Comparison of ENCODE assay signal across 12 mouse cellular contexts in genomic region chr7:83856353-83857207, GRCm38 (mm10). TPM values are rescaled to one million over a fixed set of nuclear protein-coding genes. Genes with fewer than 3 reads are reported as not detected.
DNase-seq lines count a peak whose midpoint lies in the region; ATAC-seq lines count a peak whose summit lies in the region.
"Had no signal": no experiment of that assay in that cellular context is flagged by ENCODE, and none has a peak within 500 bp of the region (broad histone marks: within the 10 kb centered on the region; RNA-seq: fewer than 3 reads in every experiment).

No protein-coding gene starts in this region.

- no peak overlapping the region for H3K4me2 ChIP-seq in heart, embryonic 11.5 days
- no peak overlapping the region for H3K4me2 ChIP-seq in kidney, embryonic 16.5 days (replicated peaks; ENCODE audit: low read depth, low read length)
- H3K4me2 ChIP-seq: embryonic facial prominence, embryonic 15.5 days; limb, embryonic 15.5 days had no signal

- no peak overlapping the region for H3K4me3 ChIP-seq in heart, embryonic 11.5 days (ENCODE audit: low read depth, low read length)
- no peak overlapping the region for H3K4me3 ChIP-seq in kidney, embryonic 16.5 days (ENCODE audit: low read length)
- H3K4me3 ChIP-seq: embryonic facial prominence, embryonic 15.5 days; limb, embryonic 15.5 days had no signal

- WGBS in heart, embryonic 11.5 days (ENCODE audit: insufficient replicate concordance): 61% methylated on average over 9 of the region's 9 CpGs
- 68% methylated on average over 9 of the region's 9 CpGs for WGBS in kidney, embryonic 16.5 days

- DNase-seq in heart, adult 11 months: peak; percentile 91
- DNase-seq in fibroblast of lung, adult 2 months (ENCODE audit: low read depth): peak; percentile 52
- DNase-seq in heart, postnatal 25 days (ENCODE audit: low spot score): peak; percentile 12
- DNase-seq in lung, postnatal 25 days (ENCODE audit: low spot score): peak; percentile 70
- no peak for DNase-seq in frontal cortex, postnatal 10 days (ENCODE audit: low spot score in 2 of 2)
- no peak for DNase-seq in embryo, embryonic 9.5 days (ENCODE audit: extremely low spot score)
- DNase-seq: adrenal gland, postnatal 36 days; thymus, adult 2 months had no signal

- no peak overlapping the region for H3K9ac ChIP-seq in heart, embryonic 11.5 days (ENCODE audit: low read depth, low read length)
- no peak overlapping the region for H3K9ac ChIP-seq in kidney, embryonic 16.5 days (replicated peaks; ENCODE audit: low read length)
- H3K9ac ChIP-seq: embryonic facial prominence, embryonic 15.5 days; limb, embryonic 15.5 days had no signal

- H3K36me3 ChIP-seq in heart, embryonic 11.5 days (ENCODE audit: control insufficient read depth, insufficient read depth, low read length): no peaks in the 10 kb centered on the region
- H3K36me3 ChIP-seq in kidney, embryonic 16.5 days (ENCODE audit: insufficient read depth, low read length): no peaks in the 10 kb centered on the region
- H3K36me3 ChIP-seq: embryonic facial prominence, embryonic 15.5 days; limb, embryonic 15.5 days had no signal

- no peak overlapping the region for H3K27ac ChIP-seq in heart, embryonic 11.5 days (ENCODE audit: low read depth, low read length)
- H3K27ac ChIP-seq in kidney, embryonic 16.5 days (ENCODE audit: low read length): no peak overlapping the region
- H3K27ac ChIP-seq: embryonic facial prominence, embryonic 15.5 days; limb, embryonic 15.5 days had no signal

- H3K27me3 ChIP-seq in heart, embryonic 11.5 days (ENCODE audit: control insufficient read depth, insufficient read depth, low read length): no peaks in the 10 kb centered on the region
- no peaks in the 10 kb centered on the region for H3K27me3 ChIP-seq in kidney, embryonic 16.5 days (ENCODE audit: insufficient read depth, low read length)
- H3K27me3 ChIP-seq: embryonic facial prominence, embryonic 15.5 days; limb, embryonic 15.5 days had no signal

- peaks cover 5% of the 10 kb centered on the region; the same call in 1 of the 2 replicates for H3K4me1 ChIP-seq in heart, embryonic 11.5 days (ENCODE audit: control insufficient read depth, insufficient read depth, low read length)
- H3K4me1 ChIP-seq in kidney, embryonic 16.5 days (ENCODE audit: insufficient read depth, low read length): no peaks in the 10 kb centered on the region

- intact Hi-C loops in heart, postnatal 25 days (cut with DNase I): no loop called here

- ATAC-seq in heart, embryonic 11.5 days (replicated peaks; ENCODE audit: insufficient number of reproducible peaks, low FRiP score, low TSS enrichment): no peak
- no peak for ATAC-seq in kidney, embryonic 16.5 days (ENCODE audit: low FRiP score, low TSS enrichment)

- H3K9me3 ChIP-seq in heart, embryonic 11.5 days (replicated peaks; ENCODE audit: control insufficient read depth, low read length): no peaks in the 10 kb centered on the region
- no peaks in the 10 kb centered on the region for H3K9me3 ChIP-seq in kidney, embryonic 16.5 days (ENCODE audit: low read length)
- H3K9me3 ChIP-seq: embryonic facial prominence, embryonic 15.5 days; limb, embryonic 15.5 days had no signal

RNA-seq across cellular contexts. Expression of gene Tlnrd1, which starts 27.5 kb away (rescaled TPM):
- 13.9 and 14.9 TPM in 2 replicates for polyA plus RNA-seq in heart, embryonic 11.5 days (2014; fragmentation: Nextera tagmentation; extraction: Ambion mirVana)
- total RNA-seq in heart, postnatal 25 days (2021): 1 to 10 TPM; 8.1 to 9.1 TPM
- polyA plus RNA-seq in kidney, embryonic 16.5 days (2015; fragmentation: Nextera tagmentation; extraction: Ambion mirVana): 7.4 and 8.1 TPM in 2 replicates

RNA-seq across cellular contexts. Expression of gene Mesd, which starts 27.7 kb away (rescaled TPM):
- polyA plus RNA-seq in heart, embryonic 11.5 days (2014; fragmentation: Nextera tagmentation; extraction: Ambion mirVana): 73.4 and 87.5 TPM in 2 replicates
- 10 to 100 TPM; 51.3 to 52.0 TPM for total RNA-seq in heart, postnatal 25 days (2021)
- 112 and 113 TPM in 2 replicates for polyA plus RNA-seq in kidney, embryonic 16.5 days (2015; fragmentation: Nextera tagmentation; extraction: Ambion mirVana)

Comparison
In these comparisons a context has a peak if more than half of its experiments do, and no peak if none do; other contexts are left out.
1. DNase-seq: peak in heart, adult 11 months (single experiment), fibroblast of lung, adult 2 months (single experiment), heart, postnatal 25 days (single experiment) and lung, postnatal 25 days (single experiment); none in frontal cortex, postnatal 10 days (0 of 2) and embryo, embryonic 9.5 days (single experiment).